Mouse (Mus musculus): ENCODE data around the gene Capn10. TPM values are rescaled to one million over a fixed set of nuclear protein-coding genes. Genes with fewer than 3 reads are reported as not detected.

Capn10 gene
- total and polyA plus RNA-seq, 3 experiments: 11.9 to 16.1 (median 15.9) TPM

GRCm38 (mm10) chr1:92982931-92983605 lies 48.9 kb downstream of the Capn10 start:
- peaks cover 2 to 48% of the 10 kb centered on the region in 2 experiments; a peak in 3 of 4 replicates for H3K4me1 ChIP-seq (ENCODE audit: control insufficient read depth in 1 of 2, insufficient read depth in 2 of 2)
- no peaks in the 10 kb centered on the region for H3K27me3 ChIP-seq (replicated peaks)
- H3K9me3 ChIP-seq (replicated peaks; ENCODE audit: low read length): no peaks in the 10 kb centered on the region
- H3K36me3 ChIP-seq (replicated peaks in 1 of 2; ENCODE audit: control insufficient read depth in 1 of 2, insufficient read depth in 1 of 2, low read length in 1 of 2): peaks cover 0 to 10% of the 10 kb centered on the region in 2 experiments
- no peak overlapping the region for H3K4me3 ChIP-seq (replicated peaks in 1 of 3; ENCODE audit: low read depth in 2 of 3, low read length in 2 of 3, poor library complexity in 1 of 3)
- dilution Hi-C loops (cut with MboI; ENCODE audit: extremely low pct_ligation_motif_present, extremely low pct_unique_long_range_greater_than_20kb, low sequenced_read_pairs) (no loop called here), in situ Hi-C loops (cut with MboI; ENCODE audit: low pct_ligation_motif_present, low pct_unique_long_range_greater_than_20kb, low sequenced_read_pairs) (no loop called here)
- no peak overlapping the region for H3K9ac ChIP-seq (ENCODE audit: insufficient read depth, low read depth)
- H3K27ac ChIP-seq (ENCODE audit: insufficient read depth, low read depth): no peak overlapping the region
- TF ChIP-seq HCFC1 (IDR thresholded peaks at IDR 0.05; ENCODE audit: low read depth, low read length): no peak
- no peak for TF ChIP-seq CHD1 (IDR thresholded peaks at IDR 0.05; ENCODE audit: low read depth, low read length)
- no peak for TF ChIP-seq MAFK (IDR thresholded peaks at IDR 0.05; ENCODE audit: insufficient replicate concordance, low read length)
- no peak for TF ChIP-seq RAD21 (IDR thresholded peaks at IDR 0.05; ENCODE audit: low read depth, low read length)
- no peak for TF ChIP-seq GABPA (IDR thresholded peaks at IDR 0.05; ENCODE audit: insufficient replicate concordance, low read depth, low read length)
- TF ChIP-seq MAX (IDR thresholded peaks at IDR 0.05; ENCODE audit: low read length): no peak
- no peak for TF ChIP-seq POLR2AphosphoS2 (IDR thresholded peaks at IDR 0.05; ENCODE audit: low read depth, low read length)
- TF ChIP-seq JUN (IDR thresholded peaks at IDR 0.05; ENCODE audit: insufficient read depth, low read depth, low read length): no peak
- TF ChIP-seq TBP (conservative IDR thresholded peaks at IDR 0.05; ENCODE audit: low read depth, low read length): no peak
- no peak for TF ChIP-seq E2F4 (IDR thresholded peaks at IDR 0.05; ENCODE audit: insufficient replicate concordance, low read depth, low read length)
- TF ChIP-seq MEF2A (IDR thresholded peaks at IDR 0.05; ENCODE audit: borderline replicate concordance, low read depth, low read length): no peak
- TF ChIP-seq JUND (conservative IDR thresholded peaks at IDR 0.05; ENCODE audit: low read depth, low read length): no peak
- TF ChIP-seq MYC (IDR thresholded peaks at IDR 0.05; ENCODE audit: low read depth, low read length): no peak
- no peak for TF ChIP-seq USF1 (IDR thresholded peaks at IDR 0.05; ENCODE audit: low read depth, low read length)
- TF ChIP-seq ZC3H11A (IDR thresholded peaks at IDR 0.05; ENCODE audit: low read depth, low read length): no peak
- TF ChIP-seq USF2 (conservative IDR thresholded peaks at IDR 0.05; ENCODE audit: low read depth, low read length): no peak
- no peak for TF ChIP-seq ELF1 (IDR thresholded peaks at IDR 0.05; ENCODE audit: low read depth, low read length)
- H3K4me2 ChIP-seq (ENCODE audit: insufficient read depth, low read depth, poor library complexity, severe bottlenecking): no peak overlapping the region
- H3K79me2 ChIP-seq (replicated peaks; ENCODE audit: control insufficient read depth, extremely low read depth, insufficient read depth, poor library complexity, severe bottlenecking): no peaks in the 10 kb centered on the region
- no peak for DNase-seq (ENCODE audit: extremely low read depth)

- no peaks in the 10 kb centered on the region for H3K27me3 ChIP-seq (replicated peaks)
- in situ Hi-C loops (cut with MboI; ENCODE audit: low pct_ligation_motif_present, low pct_unique_long_range_greater_than_20kb, low sequenced_read_pairs): no loop called here
- H3K79me2 ChIP-seq (replicated peaks; ENCODE audit: control insufficient read depth, extremely low read depth, insufficient read depth, poor library complexity, severe bottlenecking): no peaks in the 10 kb centered on the region
- dilution Hi-C loops (cut with MboI; ENCODE audit: extremely low pct_ligation_motif_present, extremely low pct_unique_long_range_greater_than_20kb, low sequenced_read_pairs): no loop called here
- H3K27ac ChIP-seq (ENCODE audit: insufficient read depth, low read depth): no peak overlapping the region
- H3K36me3 ChIP-seq (replicated peaks in 1 of 2; ENCODE audit: control insufficient read depth in 1 of 2, insufficient read depth in 1 of 2, low read length in 1 of 2): peaks cover 0 to 10% of the 10 kb centered on the region in 2 experiments
- no peak overlapping the region for H3K4me2 ChIP-seq (ENCODE audit: insufficient read depth, low read depth, poor library complexity, severe bottlenecking)
- TF ChIP-seq RAD21 (IDR thresholded peaks at IDR 0.05; ENCODE audit: low read depth, low read length) (peak; percentile 39), CTCF (conservative IDR thresholded peaks at IDR 0.05 in 1 of 2, IDR thresholded peaks at IDR 0.05 in 1 of 2; ENCODE audit: low read depth in 2 of 2, low read length in 2 of 2) (peak in 1 of 2 experiments; percentile 66; a peak in 2 of 4 replicates), USF2 (conservative IDR thresholded peaks at IDR 0.05; ENCODE audit: low read depth, low read length) (no peak), SMC3 (IDR thresholded peaks at IDR 0.05; ENCODE audit: low read depth, low read length) (peak; percentile 59)
- no peak overlapping the region for H3K4me3 ChIP-seq (replicated peaks in 1 of 3; ENCODE audit: low read depth in 2 of 3, low read length in 2 of 3, poor library complexity in 1 of 3)
- no peak overlapping the region for H3K9ac ChIP-seq (ENCODE audit: insufficient read depth, low read depth)
- H3K9me3 ChIP-seq (replicated peaks; ENCODE audit: low read length): no peaks in the 10 kb centered on the region
- H3K4me1 ChIP-seq (ENCODE audit: control insufficient read depth in 1 of 2, insufficient read depth in 2 of 2): peaks cover 2 to 29% of the 10 kb centered on the region in 2 experiments; a peak in 3 of 4 replicates
- peak; percentile 39 for DNase-seq (ENCODE audit: extremely low read depth)
These were observed 50.8 kb downstream of the Capn10 start for GRCm38 (mm10) chr1:92984999-92985398.

Measured in CH12.LX (cell line).